Mouse (Mus musculus) embryonic facial prominence, embryonic 13.5 days (tissue): Measurements from ENCODE around the gene Fam83g. TPM values are rescaled to one million over a fixed set of nuclear protein-coding genes. Genes with fewer than 3 reads are reported as not detected.

Experiments used
- ATAC-seq: fragments of 200-750 bp; cut with Nextera tagmentation; 2 replicates; pipeline ENCODE4 v1.8.0; 2017; ENCODE audit warnings: low read depth; ENCODE audit not compliant: insufficient number of reproducible peaks, insufficient read depth, low FRiP score, low TSS enrichment
- H3K27ac ChIP-seq: fragments of 300-500 bp; sonication (generic); 2 replicates; pipeline ENCODE4 v1.5.1; 2015; ENCODE audit warnings: moderate library complexity, mild to moderate bottlenecking, inconsistent platforms
- H3K27me3 ChIP-seq: fragments of 300-500 bp; sonication (generic); 2 replicates; pipeline ENCODE4 v1.6.1; 2015; ENCODE audit warnings: mild to moderate bottlenecking, inconsistent platforms
- H3K36me3 ChIP-seq: fragments of 300-500 bp; sonication (generic); 2 replicates; pipeline ENCODE4 v1.6.1; 2015; ENCODE audit warnings: mild to moderate bottlenecking, inconsistent platforms
- H3K4me1 ChIP-seq: fragments of 300-500 bp; sonication (generic); 2 replicates; pipeline ENCODE4 v1.6.1; 2015; ENCODE audit warnings: inconsistent platforms
- H3K4me2 ChIP-seq: fragments of 300-500 bp; sonication (generic); 2 replicates; pipeline ENCODE4 v1.6.1; 2015; ENCODE audit warnings: moderate library complexity, mild to moderate bottlenecking, inconsistent platforms
- H3K4me3 ChIP-seq: fragments of 300-500 bp; sonication (generic); 2 replicates; pipeline ENCODE4 v1.5.1; 2015; ENCODE audit warnings: mild to moderate bottlenecking, inconsistent platforms
- H3K9ac ChIP-seq: fragments of 300-500 bp; sonication (generic); 2 replicates; pipeline ENCODE4 v1.6.1; 2015; ENCODE audit warnings: mild to moderate bottlenecking, inconsistent platforms
- H3K9me3 ChIP-seq: fragments of 300-500 bp; sonication (generic); 2 replicates; pipeline ENCODE4 v1.6.1; 2016; ENCODE audit warnings: inconsistent platforms
- WGBS: fragments of 180-500 bp; shearing (Covaris S2); methylation state at CpG from one replicate; pipeline ENCODE4 v1.1.7; 2015; ENCODE audit warnings: mixed read lengths; 5-methylcytosine and 5-hydroxymethylcytosine counted together
- polyA plus RNA-seq: library from polyadenylated mRNA; unstranded; fragments of >200 nt; fragmentation: Nextera tagmentation; extraction: Ambion mirVana; gene quantifications from 2 replicates; pipeline ENCODE4 v1.2.1, GENCODE M21; 2015

Gene Fam83g
- polyA plus RNA-seq, 1 experiment from 2014 or later: 3.9 TPM

DNA sequence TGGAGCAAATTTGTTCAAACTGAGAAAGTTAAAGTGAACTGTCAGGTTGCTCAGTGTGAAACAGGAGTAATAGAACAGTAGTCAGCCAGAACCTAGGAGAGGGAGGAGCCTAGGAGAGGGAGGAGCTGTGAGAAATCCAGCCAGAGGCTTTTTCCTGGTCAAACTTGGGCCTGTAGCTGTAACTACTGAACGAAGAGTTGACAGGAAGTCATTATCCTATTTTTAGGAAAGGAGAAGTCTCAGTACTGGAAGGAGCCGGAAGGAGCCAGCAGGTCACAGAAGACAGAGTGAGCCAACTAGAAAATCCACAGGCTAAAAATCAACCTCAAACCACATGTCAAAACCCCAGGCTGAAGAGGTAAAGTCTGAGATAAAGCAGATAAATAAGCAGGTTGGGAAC, 44.1 kb downstream of the Fam83g start:
- no peak overlapping the region for H3K27ac ChIP-seq
- no peak overlapping the region for H3K4me2 ChIP-seq
- H3K9ac ChIP-seq: no peak overlapping the region
- no peaks in the 10 kb centered on the region for H3K4me1 ChIP-seq
- H3K36me3 ChIP-seq: peaks cover 63% of the 10 kb centered on the region
- ATAC-seq: no peak
- no peak overlapping the region for H3K4me3 ChIP-seq
- H3K9me3 ChIP-seq: no peaks in the 10 kb centered on the region
- no peaks in the 10 kb centered on the region for H3K27me3 ChIP-seq
- WGBS: 51% methylated on average over 2 of the region's 2 CpGs

DNA sequence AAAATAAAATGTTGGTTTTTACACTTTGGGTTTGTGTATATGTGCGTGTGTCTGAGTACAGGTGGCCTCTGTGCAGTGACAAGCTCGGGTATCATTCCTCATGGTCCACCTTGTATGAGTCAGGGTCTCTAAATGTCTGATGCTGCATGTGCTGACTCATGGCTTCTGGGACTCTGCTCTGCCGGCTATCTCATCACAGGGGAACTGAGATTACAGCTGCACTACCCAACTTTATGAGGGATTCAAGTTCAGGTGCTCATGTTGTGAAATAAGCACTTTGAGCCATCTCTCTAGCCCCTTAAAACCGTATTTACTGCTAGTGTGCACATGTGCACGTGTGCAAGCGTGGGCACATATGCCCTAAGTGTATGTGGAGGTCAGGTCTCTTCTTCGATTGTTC, 48.8 kb downstream of the Fam83g start:
- Histone ChIP-seq H3K4me1 (no peaks in the 10 kb centered on the region), H3K9ac (no peak overlapping the region), H3K4me2 (no peak overlapping the region), H3K36me3 (peaks cover 90% of the 10 kb centered on the region), H3K4me3 (no peak overlapping the region), H3K9me3 (no peaks in the 10 kb centered on the region), H3K27me3 (no peaks in the 10 kb centered on the region), H3K27ac (no peak overlapping the region)
- WGBS: 90% methylated on average over 7 of the region's 7 CpGs
- ATAC-seq: no peak

DNA sequence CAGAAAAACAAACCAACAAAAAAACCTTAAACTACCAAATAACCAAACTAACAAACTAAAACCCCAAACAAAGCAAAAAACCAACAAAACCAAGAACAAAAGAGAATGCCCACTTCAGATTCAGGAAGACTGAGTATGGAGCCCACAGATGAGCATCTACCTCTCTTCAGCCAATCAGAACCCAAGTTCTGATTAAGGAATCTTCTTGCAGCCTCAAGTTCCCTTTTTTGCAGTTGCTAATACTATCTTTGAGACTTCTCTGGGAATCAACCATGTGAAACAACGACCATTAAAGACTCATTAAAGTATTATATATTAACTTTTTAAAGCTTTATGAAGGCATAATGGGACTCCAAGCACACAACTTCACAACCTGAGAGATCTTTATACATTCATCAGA, 53.4 kb downstream of the Fam83g start:
- H3K4me1 ChIP-seq: no peaks in the 10 kb centered on the region
- H3K27me3 ChIP-seq: no peaks in the 10 kb centered on the region
- peaks cover 95% of the 10 kb centered on the region for H3K36me3 ChIP-seq
- no peak overlapping the region for H3K4me2 ChIP-seq
- H3K27ac ChIP-seq: no peak overlapping the region
- H3K4me3 ChIP-seq: no peak overlapping the region
- H3K9ac ChIP-seq: no peak overlapping the region
- no peaks in the 10 kb centered on the region for H3K9me3 ChIP-seq
- no peak for ATAC-seq
- 89% methylated on average over 1 of the region's 1 CpGs for WGBS

DNA sequence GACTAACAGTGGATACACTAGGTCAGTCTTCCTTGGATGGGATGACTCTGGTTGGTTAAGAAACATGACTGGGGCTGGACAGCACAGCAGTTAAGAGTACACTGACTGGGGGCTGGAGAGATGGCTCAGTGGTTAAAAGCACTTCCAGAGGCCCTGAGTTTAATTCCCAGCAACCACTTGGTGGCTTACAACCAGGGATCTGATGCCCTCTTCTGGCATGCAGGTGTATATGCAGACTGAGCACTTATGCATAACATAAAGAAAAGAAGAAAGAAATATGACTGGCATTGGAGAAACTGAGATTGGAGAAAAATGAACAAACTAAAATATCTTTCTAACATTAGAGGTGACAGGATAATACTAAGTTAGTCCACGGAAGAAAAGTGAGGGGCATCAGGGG, 56.6 kb downstream of the Fam83g start:
- WGBS: 90% methylated on average over 1 of the region's 1 CpGs
- Histone ChIP-seq H3K27ac (no peak overlapping the region), H3K27me3 (no peaks in the 10 kb centered on the region), H3K4me2 (no peak overlapping the region), H3K9me3 (no peaks in the 10 kb centered on the region), H3K9ac (no peak overlapping the region), H3K36me3 (peaks cover 92% of the 10 kb centered on the region), H3K4me3 (no peak overlapping the region), H3K4me1 (no peaks in the 10 kb centered on the region)
- ATAC-seq: no peak

DNA sequence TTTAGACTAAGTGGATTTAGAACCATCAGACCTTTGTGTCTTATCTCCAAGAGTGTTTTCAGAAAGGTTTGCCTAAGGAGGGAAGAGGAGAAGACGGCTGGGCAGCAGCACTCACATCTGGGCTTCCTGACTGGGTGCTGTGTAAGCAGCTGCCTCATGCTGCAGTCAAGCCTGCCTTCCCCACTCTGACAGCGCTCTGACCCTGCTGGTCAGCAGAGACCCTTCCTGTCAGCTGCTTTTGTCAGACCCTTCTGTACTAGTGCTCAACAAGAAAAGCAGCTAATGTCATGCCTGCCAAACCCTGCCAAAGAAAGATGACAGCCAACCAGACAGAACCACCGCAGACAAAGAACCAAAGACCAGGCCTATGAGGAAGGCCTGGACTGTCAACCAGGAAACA, 59.9 kb downstream of the Fam83g start:
- Histone ChIP-seq H3K27ac (no peak overlapping the region), H3K36me3 (peaks cover 77% of the 10 kb centered on the region), H3K4me3 (no peak overlapping the region), H3K27me3 (no peaks in the 10 kb centered on the region), H3K4me1 (no peaks in the 10 kb centered on the region), H3K4me2 (no peak overlapping the region), H3K9me3 (no peaks in the 10 kb centered on the region), H3K9ac (no peak overlapping the region)
- WGBS: 84% methylated on average over 3 of the region's 3 CpGs
- ATAC-seq: no peak

DNA sequence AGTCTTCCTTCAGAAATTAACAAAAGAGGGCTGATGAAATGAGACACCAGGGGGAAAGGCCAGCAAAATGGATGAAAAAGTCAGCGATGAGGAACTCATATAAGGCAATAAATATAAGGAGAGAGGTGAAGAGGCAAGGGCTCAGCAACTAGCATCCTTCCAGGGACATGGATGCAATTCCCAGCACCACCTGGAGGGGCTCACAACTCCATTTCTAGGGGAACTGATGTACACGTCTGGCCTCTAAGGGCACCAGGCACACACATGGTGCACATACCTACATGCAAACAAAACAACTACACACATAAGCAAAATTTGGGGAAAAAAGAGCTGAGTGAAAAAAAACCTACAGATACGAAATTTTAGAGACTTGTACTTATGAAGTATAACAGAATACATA, 60.6 kb downstream of the Fam83g start:
- Histone ChIP-seq H3K9ac (no peak overlapping the region), H3K4me3 (no peak overlapping the region), H3K4me2 (no peak overlapping the region), H3K4me1 (no peaks in the 10 kb centered on the region), H3K36me3 (peaks cover 77% of the 10 kb centered on the region), H3K27me3 (no peaks in the 10 kb centered on the region), H3K27ac (no peak overlapping the region), H3K9me3 (no peaks in the 10 kb centered on the region)
- no peak for ATAC-seq
- WGBS: 58% methylated on average over 3 of the region's 3 CpGs

DNA sequence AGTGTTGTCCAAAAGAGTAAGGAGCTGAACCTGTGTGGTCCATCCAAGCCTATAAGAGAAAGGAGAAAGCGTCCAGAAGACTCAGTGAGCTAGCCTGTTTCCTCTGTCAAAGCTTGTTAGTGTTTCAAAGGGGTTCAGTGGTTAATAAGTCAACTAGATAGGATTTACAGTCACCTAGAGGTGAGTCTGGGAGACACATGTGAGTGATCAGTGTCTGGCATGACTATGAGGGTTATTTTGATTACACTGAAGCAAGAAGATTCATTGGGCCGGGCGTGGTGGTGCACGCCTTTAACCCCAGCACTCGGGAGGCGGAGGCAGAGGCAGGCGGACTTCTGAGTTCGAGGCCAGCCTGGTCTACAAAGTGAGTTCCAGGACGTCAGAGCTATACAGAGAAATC, 61.9 kb downstream of the Fam83g start:
- no peak overlapping the region for H3K4me2 ChIP-seq
- no peak for ATAC-seq
- no peaks in the 10 kb centered on the region for H3K27me3 ChIP-seq
- peaks cover 75% of the 10 kb centered on the region for H3K36me3 ChIP-seq
- WGBS: 92% methylated on average over 9 of the region's 9 CpGs
- H3K9ac ChIP-seq: no peak overlapping the region
- H3K4me1 ChIP-seq: no peaks in the 10 kb centered on the region
- no peak overlapping the region for H3K27ac ChIP-seq
- no peak overlapping the region for H3K4me3 ChIP-seq
- no peaks in the 10 kb centered on the region for H3K9me3 ChIP-seq

DNA sequence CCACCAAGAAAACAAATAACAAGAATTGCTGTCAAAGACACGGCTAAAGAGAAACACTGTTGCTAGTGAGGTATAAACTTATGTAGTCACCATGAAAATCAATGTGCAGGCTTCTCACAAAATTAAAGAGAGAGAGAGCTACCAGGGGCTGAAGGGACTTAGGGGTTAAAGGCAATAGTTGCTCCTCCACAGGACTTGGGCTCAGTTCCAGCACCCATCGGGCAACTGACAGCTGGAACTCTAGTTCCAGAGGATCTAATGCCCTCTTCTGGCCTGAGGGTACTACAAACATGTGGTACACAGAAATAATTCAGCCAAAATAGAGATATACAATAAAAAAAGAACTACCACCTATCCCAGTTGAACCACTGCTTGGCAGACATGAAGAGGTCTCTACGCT, 63.3 kb downstream of the Fam83g start:
- H3K36me3 ChIP-seq: peaks cover 75% of the 10 kb centered on the region
- no peaks in the 10 kb centered on the region for H3K27me3 ChIP-seq
- no peak overlapping the region for H3K4me2 ChIP-seq
- H3K4me3 ChIP-seq: no peak overlapping the region
- WGBS: 57% methylated on average over 3 of the region's 3 CpGs
- H3K4me1 ChIP-seq: no peaks in the 10 kb centered on the region
- no peaks in the 10 kb centered on the region for H3K9me3 ChIP-seq
- H3K27ac ChIP-seq: no peak overlapping the region
- ATAC-seq: no peak
- no peak overlapping the region for H3K9ac ChIP-seq

DNA sequence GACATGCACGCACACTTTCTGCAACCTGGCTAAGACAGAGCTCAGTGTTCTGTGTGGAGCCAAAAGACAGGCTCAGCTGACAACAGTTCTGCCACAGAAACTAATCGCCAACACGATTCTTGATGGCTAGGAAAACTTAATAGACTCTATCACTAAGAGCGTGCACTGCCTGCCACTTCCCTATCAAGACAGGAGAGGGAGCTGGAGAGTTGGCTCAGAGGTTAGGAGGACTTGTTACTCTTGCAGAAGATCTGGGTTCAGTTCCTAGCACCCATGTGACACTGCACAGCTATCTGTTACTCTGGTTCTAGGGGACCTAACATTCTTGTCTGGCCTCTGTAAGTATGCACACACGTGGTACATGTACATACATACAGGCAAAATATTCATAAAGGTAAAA, 67.7 kb downstream of the Fam83g start:
- Histone ChIP-seq H3K9ac (no peak overlapping the region), H3K4me3 (no peak overlapping the region), H3K27ac (no peak overlapping the region), H3K4me2 (no peak overlapping the region), H3K9me3 (no peaks in the 10 kb centered on the region), H3K4me1 (no peaks in the 10 kb centered on the region), H3K36me3 (peaks cover 80% of the 10 kb centered on the region), H3K27me3 (no peaks in the 10 kb centered on the region)
- no peak for ATAC-seq
- 81% methylated on average over 5 of the region's 5 CpGs for WGBS

DNA sequence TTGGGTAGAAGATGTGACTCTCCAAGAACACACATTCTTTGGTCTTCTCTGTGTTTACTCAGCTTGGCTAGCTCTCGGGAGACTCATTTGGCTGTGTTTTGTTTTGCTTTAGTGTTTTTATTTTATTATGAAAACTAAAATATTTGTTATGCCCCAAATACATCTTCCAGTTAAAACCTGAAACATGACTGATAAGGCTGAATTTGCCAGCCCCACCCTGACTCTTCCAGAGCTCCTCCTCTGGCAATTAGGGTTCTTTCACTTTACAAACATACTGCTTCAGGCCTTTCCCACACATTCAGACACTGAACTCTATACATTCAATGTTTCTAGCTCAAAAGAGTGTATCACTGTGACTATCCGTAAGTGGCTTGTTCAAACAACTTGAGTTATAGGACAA, 73.3 kb downstream of the Fam83g start:
- WGBS: 87% methylated on average over 2 of the region's 2 CpGs
- Histone ChIP-seq H3K4me3 (no peak overlapping the region), H3K36me3 (peaks cover 55% of the 10 kb centered on the region), H3K9ac (no peak overlapping the region), H3K9me3 (no peaks in the 10 kb centered on the region), H3K27me3 (no peaks in the 10 kb centered on the region), H3K27ac (no peak overlapping the region), H3K4me2 (no peak overlapping the region), H3K4me1 (peaks cover 8% of the 10 kb centered on the region)
- ATAC-seq: no peak

Other genes with a start within 250 kb of the Fam83g start
- 0.76 and 1.3 TPM in 2 replicates for gene Rnf112, start 230.0 kb upstream of the Fam83g start, polyA plus RNA-seq
- 262 and 326 TPM in 2 replicates for gene Mfap4, start 198.7 kb upstream of the Fam83g start, polyA plus RNA-seq
- gene Mapk7, start 189.7 kb upstream of the Fam83g start, polyA plus RNA-seq: 79.4 and 80.0 TPM in 2 replicates
- gene B9d1, start 178.9 kb upstream of the Fam83g start, polyA plus RNA-seq: 36.6 and 36.7 TPM in 2 replicates
- gene Epn2, start 104.4 kb upstream of the Fam83g start, polyA plus RNA-seq: 30.0 and 34.0 TPM in 2 replicates
- 8.3 and 10.1 TPM in 2 replicates for gene Grap, start 30.8 kb upstream of the Fam83g start, polyA plus RNA-seq
- not detected in 2 replicates for gene Slc5a10, start 36.7 kb downstream of the Fam83g start, polyA plus RNA-seq
- 35.0 and 38.1 TPM in 2 replicates for gene Prpsap2, start 78.0 kb downstream of the Fam83g start, polyA plus RNA-seq
- 16.7 and 20.3 TPM in 2 replicates for gene Ulk2, start 171.0 kb downstream of the Fam83g start, polyA plus RNA-seq
- gene Akap10, start 246.2 kb downstream of the Fam83g start, polyA plus RNA-seq: 19.3 and 19.4 TPM in 2 replicates